Mouse (Mus musculus) intestine, embryonic 15.5 days (tissue): ENCODE results near the gene Flcn. TPM values are rescaled to one million over a fixed set of nuclear protein-coding genes. Genes with fewer than 3 reads are reported as not detected.

ENCODE experiments used
- ATAC-seq: fragments of 200-750 bp; cut with Nextera tagmentation; 2 replicates; pipeline ENCODE4 v1.8.0; 2017; ENCODE audit warnings: moderate TSS enrichment, moderate library complexity
- H3K27ac ChIP-seq: fragments of 300-500 bp; sonication (generic); 2 replicates; pipeline ENCODE4 v1.5.1; 2015; ENCODE audit warnings: mild to moderate bottlenecking, inconsistent platforms
- H3K27me3 ChIP-seq: fragments of 300-500 bp; sonication (generic); replicated peaks from 2 replicates; pipeline ENCODE4 v1.6.1; 2015; ENCODE audit warnings: inconsistent platforms
- H3K36me3 ChIP-seq: fragments of 300-500 bp; sonication (generic); 2 replicates; pipeline ENCODE4 v1.6.1; 2015; ENCODE audit warnings: inconsistent platforms
- H3K4me1 ChIP-seq: fragments of 300-500 bp; sonication (generic); replicated peaks from 2 replicates; pipeline ENCODE4 v1.6.1; 2015; ENCODE audit warnings: inconsistent platforms
- H3K4me2 ChIP-seq: fragments of 300-500 bp; sonication (generic); replicated peaks from 2 replicates; pipeline ENCODE4 v1.6.1; 2015; ENCODE audit warnings: mild to moderate bottlenecking, inconsistent platforms
- H3K4me3 ChIP-seq: fragments of 300-500 bp; sonication (generic); replicated peaks from 2 replicates; pipeline ENCODE4 v1.5.1; 2015; ENCODE audit warnings: inconsistent platforms
- H3K9ac ChIP-seq: fragments of 300-500 bp; sonication (generic); 2 replicates; pipeline ENCODE4 v1.6.1; 2015; ENCODE audit warnings: inconsistent platforms
- H3K9me3 ChIP-seq: fragments of 300-500 bp; sonication (generic); 2 replicates; pipeline ENCODE4 v1.6.1; 2016; ENCODE audit warnings: inconsistent platforms
- WGBS: fragments of 180-500 bp; shearing (Covaris S2); methylation state at CpG from one replicate; pipeline ENCODE4 v1.1.7; 2015; 5-methylcytosine and 5-hydroxymethylcytosine counted together
- polyA plus RNA-seq: library from polyadenylated mRNA; unstranded; fragments of >200 nt; fragmentation: Nextera tagmentation; extraction: Ambion mirVana; gene quantifications from 2 replicates; pipeline ENCODE4 v1.2.1, GENCODE M21; 2015

Gene Flcn
- polyA plus RNA-seq, 1 experiment from 2014 or later, result 35.9 TPM

GRCm38 (mm10) chr11:59803516-59803915 lies 6.3 kb downstream of the Flcn start:
- ATAC-seq, result no peak
- Histone ChIP-seq H3K4me2 (no peak overlapping the region), H3K9ac (no peak overlapping the region), H3K4me3 (no peak overlapping the region), H3K9me3 (no peaks in the 10 kb centered on the region), H3K27me3 (no peaks in the 10 kb centered on the region), H3K4me1 (peaks cover 2% of the 10 kb centered on the region), H3K36me3 (peaks cover 49% of the 10 kb centered on the region), H3K27ac (no peak overlapping the region)
- WGBS, result 91% methylated on average over 14 of the region's 14 CpGs

DNA sequence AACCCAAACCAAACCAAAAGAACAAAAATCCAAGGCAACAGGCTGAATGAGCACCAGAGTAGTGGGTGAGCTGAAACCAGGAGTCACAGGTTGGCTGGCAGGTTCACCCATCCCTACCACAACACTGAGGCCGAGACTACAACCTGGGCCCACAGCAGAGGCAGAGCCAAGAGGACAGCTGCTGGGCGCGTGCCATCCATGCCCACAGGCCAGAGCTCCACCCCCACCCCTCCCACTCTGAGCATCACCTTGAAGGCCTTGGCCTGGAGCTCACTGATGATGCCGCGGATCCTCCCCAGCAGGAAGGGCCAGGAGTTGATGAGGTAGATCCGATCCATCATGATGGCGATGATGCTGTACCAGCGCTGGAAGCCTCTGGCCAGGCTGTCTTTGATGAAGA lies 7.9 kb downstream of the Flcn start:
- Histone ChIP-seq H3K4me2 (no peak overlapping the region), H3K27ac (no peak overlapping the region), H3K9me3 (no peaks in the 10 kb centered on the region), H3K27me3 (no peaks in the 10 kb centered on the region), H3K4me1 (no peaks in the 10 kb centered on the region), H3K9ac (no peak overlapping the region), H3K4me3 (no peak overlapping the region), H3K36me3 (peaks cover 52% of the 10 kb centered on the region)
- WGBS, result 96% methylated on average over 8 of the region's 8 CpGs
- ATAC-seq, result no peak

GRCm38 (mm10) chr11:59800412-59800811 lies 9.4 kb downstream of the Flcn start:
- Histone ChIP-seq H3K27ac (no peak overlapping the region), H3K27me3 (no peaks in the 10 kb centered on the region), H3K4me2 (no peak overlapping the region), H3K9ac (no peak overlapping the region), H3K4me3 (no peak overlapping the region), H3K4me1 (no peaks in the 10 kb centered on the region), H3K36me3 (peaks cover 48% of the 10 kb centered on the region), H3K9me3 (no peaks in the 10 kb centered on the region)
- ATAC-seq, result no peak
- 95% methylated on average over 10 of the region's 10 CpGs for WGBS

DNA sequence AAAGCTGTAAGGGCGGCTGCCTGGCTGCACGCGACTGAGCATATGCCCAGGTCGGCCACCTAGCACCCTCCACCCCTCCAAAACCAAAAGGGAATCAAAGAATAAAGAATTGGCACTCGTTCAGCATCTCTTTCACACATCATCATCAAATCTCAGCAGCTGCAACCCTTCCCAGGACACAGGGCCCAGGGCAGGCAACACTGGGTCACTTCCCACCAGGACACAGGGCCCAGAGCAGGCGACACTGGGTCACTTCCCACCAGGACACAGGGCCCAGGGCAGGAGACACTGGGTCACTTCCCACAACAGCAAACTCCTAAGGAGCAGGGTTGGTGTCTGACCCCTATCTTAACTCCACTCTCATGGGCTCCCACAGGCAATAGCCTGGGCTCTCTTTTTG lies 16.4 kb downstream of the Flcn start:
- H3K36me3 ChIP-seq, result peaks cover 42% of the 10 kb centered on the region
- no peak overlapping the region for H3K4me3 ChIP-seq
- no peaks in the 10 kb centered on the region for H3K9me3 ChIP-seq
- no peak overlapping the region for H3K9ac ChIP-seq
- no peaks in the 10 kb centered on the region for H3K27me3 ChIP-seq
- 91% methylated on average over 6 of the region's 6 CpGs for WGBS
- H3K4me1 ChIP-seq, result 0 out of 2 replicates have a peak, but pooled peaks cover 3% of the 10 kb centered on the region
- no peak for ATAC-seq
- no peak overlapping the region for H3K27ac ChIP-seq
- no peak overlapping the region for H3K4me2 ChIP-seq

GRCm38 (mm10) chr11:59789311-59789710 lies 20.5 kb downstream of the Flcn start:
- Histone ChIP-seq H3K4me3 (no peak overlapping the region), H3K27me3 (no peaks in the 10 kb centered on the region), H3K4me1 (peaks cover 14% of the 10 kb centered on the region), H3K27ac (no peak overlapping the region), H3K9me3 (no peaks in the 10 kb centered on the region), H3K36me3 (peaks cover 27% of the 10 kb centered on the region), H3K4me2 (no peak overlapping the region), H3K9ac (no peak overlapping the region)
- ATAC-seq, result peak; percentile 54; the same call in 1 of the 2 replicates
- 69% methylated on average over 1 of the region's 1 CpGs for WGBS

DNA sequence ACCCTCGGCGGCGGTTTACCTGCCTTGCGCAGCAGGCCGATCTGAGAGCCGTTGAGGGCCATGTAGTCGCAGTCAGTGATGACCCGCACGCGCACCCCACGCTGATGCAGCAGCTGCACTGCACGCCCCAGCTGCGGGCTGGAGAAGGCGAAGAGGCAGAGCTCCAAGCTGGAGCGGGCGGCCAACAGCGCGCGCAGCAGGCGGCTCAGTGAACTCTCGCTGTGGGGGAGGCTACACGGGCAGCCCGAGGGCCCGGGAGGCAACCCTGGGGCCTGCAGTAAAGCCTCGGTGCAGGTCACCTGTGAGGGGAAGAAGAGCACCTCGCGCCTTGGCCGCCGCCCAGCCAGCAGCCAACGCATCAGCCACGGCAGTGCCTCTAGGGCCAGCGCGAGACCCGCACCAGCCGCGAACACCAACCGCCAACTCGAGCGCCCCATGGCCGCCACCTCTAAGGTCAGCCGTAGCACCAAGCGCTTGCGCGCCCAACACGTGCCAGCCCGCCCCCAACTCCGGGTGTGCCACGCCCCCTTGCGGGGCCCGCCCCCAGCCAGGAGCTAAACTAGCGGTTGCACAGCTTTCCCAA lies 22.5 kb downstream of the Flcn start, which contains the start of gene Pld6:
Pld6 (minus strand) TSS at position 447 of the 583 bp plus-strand sequence.
- 0 out of 2 replicates have a peak within 1 kb of the TSS, but pooled peaks have one; percentile 5 for H3K27ac ChIP-seq
- peaks cover 14% of the 10 kb centered on the region for H3K4me1 ChIP-seq
- H3K9me3 ChIP-seq, result no peaks in the 10 kb centered on the region
- H3K27me3 ChIP-seq, result no peaks in the 10 kb centered on the region
- H3K36me3 ChIP-seq, result peaks cover 12% of the 10 kb centered on the region
- peak within 1 kb of the TSS; percentile 99 for H3K4me2 ChIP-seq
- WGBS, result under 1% methylated on average over 49 of the region's 51 CpGs
- peak within 1 kb of the TSS; percentile 48 for H3K4me3 ChIP-seq
- ATAC-seq, result peak; percentile 88
- H3K9ac ChIP-seq, result peak within 1 kb of the TSS; percentile 55

DNA sequence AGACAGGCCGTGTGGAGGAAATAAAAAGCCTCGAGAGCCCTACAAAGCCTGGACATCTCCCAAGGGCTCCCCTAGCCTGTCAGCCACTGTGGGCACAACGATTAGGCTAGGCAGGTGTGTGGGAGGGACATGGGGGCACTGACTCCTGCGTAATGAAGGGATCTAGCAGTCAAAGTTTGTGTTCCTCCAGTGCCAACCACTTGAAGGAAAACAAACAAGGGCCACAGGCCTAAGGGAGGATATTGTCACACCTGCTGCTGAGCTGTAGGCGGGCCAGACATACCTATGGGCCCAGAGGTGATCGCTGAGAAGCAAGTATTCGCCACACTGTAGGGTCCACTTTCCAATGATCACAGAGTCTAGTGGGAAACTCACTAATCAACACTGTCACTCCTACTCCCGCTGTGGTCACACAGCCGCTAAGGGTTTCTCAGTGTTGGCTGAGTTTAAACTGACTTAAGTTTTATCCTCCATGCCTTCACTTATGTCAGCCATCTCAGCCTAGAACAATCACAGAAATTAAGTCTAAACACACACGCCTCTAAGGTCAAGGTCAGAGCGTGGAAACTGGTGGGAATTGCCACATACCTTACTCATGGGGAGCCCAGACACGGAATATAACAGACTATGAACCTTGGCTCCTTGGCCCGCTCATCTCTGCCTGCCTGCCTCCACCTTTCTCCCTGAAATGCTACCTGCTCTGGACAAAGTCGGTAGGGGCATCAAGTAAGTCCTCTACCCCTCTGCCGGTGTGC lies 23.2 kb downstream of the Flcn start:
- Histone ChIP-seq H3K27me3 (no peaks in the 10 kb centered on the region), H3K9me3 (no peaks in the 10 kb centered on the region), H3K4me3 (peak overlapping the region; percentile 48), H3K27ac (0 out of 2 replicates have a peak overlapping the region, but pooled peaks have one; percentile 5), H3K9ac (peak overlapping the region; percentile 55; the same call in 1 of the 2 replicates), H3K36me3 (peaks cover 5% of the 10 kb centered on the region; the same call in 1 of the 2 replicates), H3K4me1 (peaks cover 14% of the 10 kb centered on the region), H3K4me2 (peak overlapping the region; percentile 99)
- ATAC-seq, result peak; percentile 32
- 44% methylated on average over 15 of the region's 15 CpGs for WGBS

GRCm38 (mm10) chr11:59783591-59783990 lies 26.2 kb downstream of the Flcn start:
- no peak for ATAC-seq
- 77% methylated on average over 6 of the region's 6 CpGs for WGBS
- Histone ChIP-seq H3K4me3 (no peak overlapping the region), H3K36me3 (no peaks in the 10 kb centered on the region), H3K27me3 (no peaks in the 10 kb centered on the region), H3K4me1 (peaks cover 11% of the 10 kb centered on the region), H3K4me2 (no peak overlapping the region), H3K9me3 (no peaks in the 10 kb centered on the region), H3K27ac (no peak overlapping the region), H3K9ac (no peak overlapping the region)

- WGBS, result 88% methylated on average over 7 of the region's 7 CpGs
- ATAC-seq, result no peak
Observed at GRCm38 (mm10) chr11:59782091-59782590, 27.7 kb downstream of the Flcn start.

DNA sequence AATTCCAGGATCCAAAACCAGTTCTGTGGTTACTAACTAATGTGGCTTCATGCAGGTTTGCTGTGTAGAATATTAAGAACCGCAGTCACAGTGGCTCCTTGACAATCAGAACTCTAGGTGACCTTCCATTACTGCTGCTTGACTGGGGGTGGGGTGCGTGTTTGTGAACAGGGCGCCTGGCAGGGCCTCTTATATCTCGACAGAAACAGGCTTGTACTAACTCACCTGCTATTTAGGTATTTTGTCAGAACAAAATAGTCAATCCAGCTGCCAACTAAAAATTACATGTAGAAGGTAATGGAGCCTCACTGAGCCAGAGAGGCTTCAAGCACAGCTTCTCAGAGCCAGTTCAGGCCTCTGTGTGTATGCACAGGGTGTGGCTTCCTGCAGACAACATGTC lies 29.6 kb downstream of the Flcn start:
- ATAC-seq, result no peak
- no peaks in the 10 kb centered on the region for H3K4me1 ChIP-seq
- H3K9ac ChIP-seq, result no peak overlapping the region
- no peak overlapping the region for H3K4me3 ChIP-seq
- H3K27ac ChIP-seq, result no peak overlapping the region
- no peak overlapping the region for H3K4me2 ChIP-seq
- 70% methylated on average over 4 of the region's 4 CpGs for WGBS
- H3K36me3 ChIP-seq, result peaks cover 19% of the 10 kb centered on the region; the same call in 1 of the 2 replicates
- no peaks in the 10 kb centered on the region for H3K27me3 ChIP-seq
- H3K9me3 ChIP-seq, result no peaks in the 10 kb centered on the region

More at GRCm38 (mm10) chr11:59782091-59782590, 27.7 kb downstream of the Flcn start:
- H3K4me3 ChIP-seq, result no peak overlapping the region
- no peaks in the 10 kb centered on the region for H3K9me3 ChIP-seq
- no peak overlapping the region for H3K4me2 ChIP-seq
- H3K36me3 ChIP-seq, result 0 out of 2 replicates have a peak, but pooled peaks cover 2% of the 10 kb centered on the region
- peaks cover 5% of the 10 kb centered on the region for H3K4me1 ChIP-seq
- H3K27me3 ChIP-seq, result no peaks in the 10 kb centered on the region
- H3K27ac ChIP-seq, result no peak overlapping the region
- H3K9ac ChIP-seq, result no peak overlapping the region

DNA sequence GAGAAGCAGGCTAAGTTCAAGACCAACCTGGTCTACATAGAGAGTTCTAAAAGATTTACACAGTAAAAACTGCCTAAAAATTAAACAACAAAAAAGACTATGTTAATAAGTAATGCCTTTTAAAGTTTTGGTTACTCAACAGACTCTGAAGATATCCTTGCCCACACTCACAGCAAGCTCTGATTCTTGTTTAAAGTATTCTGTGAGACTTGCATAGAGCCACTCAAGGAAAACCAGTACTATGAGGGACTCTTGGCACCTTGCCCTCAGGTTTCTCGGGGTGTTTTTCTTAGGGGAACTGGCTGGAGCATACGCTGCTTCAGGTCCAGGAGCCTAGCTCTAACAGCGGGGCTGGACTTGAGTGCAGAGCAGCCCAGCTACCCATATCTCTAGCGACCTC lies 30.4 kb downstream of the Flcn start:
- 88% methylated on average over 4 of the region's 4 CpGs for WGBS
- Histone ChIP-seq H3K4me1 (no peaks in the 10 kb centered on the region), H3K27me3 (no peaks in the 10 kb centered on the region), H3K9ac (no peak overlapping the region), H3K27ac (no peak overlapping the region), H3K9me3 (no peaks in the 10 kb centered on the region), H3K36me3 (peaks cover 19% of the 10 kb centered on the region; the same call in 1 of the 2 replicates), H3K4me2 (no peak overlapping the region), H3K4me3 (no peak overlapping the region)
- no peak for ATAC-seq

DNA sequence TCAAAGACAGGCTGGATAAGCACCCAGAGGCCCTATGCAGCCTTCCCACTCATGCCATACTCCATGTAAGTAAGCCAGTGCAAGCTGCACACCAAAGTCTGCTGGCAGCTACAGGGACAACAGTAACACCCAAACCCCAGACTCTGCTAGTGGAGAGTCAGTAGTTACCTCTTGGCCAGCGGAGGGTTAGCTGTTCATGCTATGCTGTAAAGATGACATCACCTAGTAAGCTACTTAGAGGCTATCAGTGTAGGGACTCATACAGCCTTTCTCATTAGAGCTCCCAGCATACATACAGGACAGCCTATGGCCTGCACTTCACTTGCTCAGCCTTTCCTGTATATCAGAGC lies 31.0 kb downstream of the Flcn start:
- WGBS, result 78% methylated on average over 1 of the region's 1 CpGs
- Histone ChIP-seq H3K36me3 (peaks cover 25% of the 10 kb centered on the region), H3K4me1 (no peaks in the 10 kb centered on the region), H3K9me3 (no peaks in the 10 kb centered on the region), H3K27me3 (no peaks in the 10 kb centered on the region), H3K4me3 (no peak overlapping the region), H3K4me2 (no peak overlapping the region), H3K27ac (no peak overlapping the region), H3K9ac (no peak overlapping the region)
- ATAC-seq, result no peak
